Mouse (Mus musculus): ENCODE results near the gene Ppp2r5c. TPM values are rescaled to one million over a fixed set of nuclear protein-coding genes. Genes with fewer than 3 reads are reported as not detected.

The Ppp2r5c gene
- total RNA-seq, 4 experiments from 2014 or later, result 227 to 249 (median 241) TPM

- no peak for DNase-seq (ENCODE audit: low spot score in 2 of 2)
Measured at GRCm38 (mm10) chr12:110438367-110438973, 8.4 kb upstream of the Ppp2r5c start.

DNA sequence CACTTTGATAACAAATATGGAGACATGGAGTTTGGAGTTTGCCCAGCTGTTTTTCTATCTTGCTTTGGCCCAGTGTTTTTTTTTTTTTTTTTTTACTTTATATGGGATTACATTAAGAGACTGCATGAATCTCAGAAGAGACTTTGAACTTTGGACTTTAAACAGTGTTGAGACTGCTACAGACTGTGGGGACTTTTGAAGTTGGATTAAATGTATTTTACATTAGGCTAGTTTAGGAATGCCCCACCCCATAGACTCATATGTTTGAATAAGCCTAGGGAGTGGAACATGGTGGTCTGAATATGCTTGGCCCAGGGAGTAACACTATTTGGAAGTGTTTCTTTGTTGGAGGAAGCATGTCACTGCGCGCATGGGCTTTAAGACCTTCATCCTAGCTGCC lies 4.7 kb upstream of the Ppp2r5c start:
- no peak for DNase-seq (ENCODE audit: low spot score in 2 of 2)

GRCm38 (mm10) chr12:110444530-110444929 lies 2.4 kb upstream of the Ppp2r5c start:
- no peak for DNase-seq (ENCODE audit: low spot score in 2 of 2)

- no peak for DNase-seq (ENCODE audit: low spot score in 2 of 2)
Measured at GRCm38 (mm10) chr12:110445775-110446174, 1.1 kb upstream of the Ppp2r5c start.

DNA sequence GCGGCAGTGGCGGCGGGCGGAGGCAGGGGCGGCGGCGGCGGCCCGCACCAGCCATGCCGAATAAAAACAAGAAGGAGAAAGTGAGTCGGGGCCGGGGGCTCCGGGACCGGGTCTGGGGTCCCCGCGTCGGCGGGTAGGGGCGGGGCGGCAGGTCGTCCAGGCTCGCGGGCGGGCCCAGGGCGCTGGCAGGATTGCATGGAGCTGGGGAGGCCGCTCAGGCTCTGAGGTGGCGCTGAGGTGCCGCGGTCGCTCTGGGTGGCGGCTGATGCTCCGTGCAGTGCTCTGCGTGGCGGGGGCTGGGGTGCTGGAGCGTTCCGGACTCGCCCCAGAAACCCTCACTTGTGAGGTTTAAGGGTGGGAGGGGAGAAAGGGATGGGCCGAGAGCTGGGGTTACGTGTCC lies 386 bp downstream of the Ppp2r5c start:
- peak in 1 of 2 experiments; percentile 43 for DNase-seq (ENCODE audit: low spot score in 2 of 2)

GRCm38 (mm10) chr12:110448767-110449166 lies 1.8 kb downstream of the Ppp2r5c start:
- DNase-seq (ENCODE audit: low spot score in 2 of 2), result no peak

DNA sequence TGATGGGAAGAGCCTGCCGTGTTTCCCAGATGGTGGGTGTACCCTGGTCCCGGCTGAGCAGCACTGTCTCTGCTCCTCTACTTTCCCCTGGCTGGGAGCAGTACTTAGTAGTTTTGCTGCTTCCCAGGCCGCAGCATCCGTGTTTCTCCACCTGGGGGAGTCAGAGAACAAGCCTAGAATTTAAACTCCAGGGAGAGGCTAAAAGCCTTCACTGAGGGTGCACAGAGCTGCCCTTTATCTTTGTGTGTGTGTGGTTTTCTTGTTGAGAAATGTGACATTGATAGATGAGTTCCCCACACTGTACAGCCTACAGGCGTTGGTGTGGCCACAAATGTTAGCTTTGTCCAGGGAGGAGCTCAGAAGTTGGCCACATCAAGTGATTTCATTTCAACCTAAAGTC lies 7.3 kb downstream of the Ppp2r5c start:
- peak in 1 of 2 experiments; percentile 64 for DNase-seq (ENCODE audit: low spot score in 2 of 2)

DNA sequence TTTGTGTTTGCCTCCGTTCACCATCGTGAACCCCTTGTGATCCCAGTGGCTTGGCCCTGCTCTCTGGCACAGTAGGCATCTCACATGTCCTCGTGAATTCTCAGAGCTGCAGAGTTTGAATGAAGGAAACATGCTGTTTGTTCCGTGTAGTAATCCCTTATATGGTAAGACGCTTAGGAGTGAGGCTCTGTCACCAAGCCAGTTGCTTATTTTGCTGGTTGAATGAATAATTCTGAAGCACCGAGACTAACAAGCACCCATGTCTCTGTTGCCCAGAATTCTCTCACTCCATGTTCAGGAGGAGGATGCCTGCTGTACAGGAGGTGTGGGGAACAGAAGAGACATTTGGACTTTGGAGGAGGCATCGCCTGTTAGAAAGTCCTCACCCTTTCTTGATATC lies 9.1 kb downstream of the Ppp2r5c start:
- no peak for DNase-seq (ENCODE audit: low spot score in 2 of 2)

- no peak for DNase-seq (ENCODE audit: low spot score in 2 of 2)
Measured at GRCm38 (mm10) chr12:110458667-110459066, 11.7 kb downstream of the Ppp2r5c start.

- DNase-seq (ENCODE audit: low spot score in 2 of 2), result no peak
Measured at GRCm38 (mm10) chr12:110460418-110461300, 13.7 kb downstream of the Ppp2r5c start.

DNA sequence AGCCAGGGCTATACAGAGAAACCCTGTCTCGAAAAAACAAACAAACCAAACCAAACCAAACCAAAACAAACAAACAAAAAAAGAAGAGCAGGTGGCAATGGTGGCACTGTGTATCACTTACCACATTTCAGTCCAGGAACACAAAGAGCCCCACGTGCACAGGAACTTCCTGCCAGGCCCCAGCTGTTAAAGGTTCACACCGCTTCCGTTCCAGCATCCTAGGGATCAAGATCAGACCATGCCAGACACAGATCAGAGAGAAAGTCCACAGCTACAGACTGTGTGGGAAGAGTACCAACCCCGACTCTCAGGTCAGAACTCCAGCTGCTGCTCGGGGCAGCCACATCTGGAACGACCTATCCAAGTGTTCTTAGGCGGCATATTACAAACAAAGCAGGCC lies 16.8 kb downstream of the Ppp2r5c start:
- DNase-seq (ENCODE audit: low spot score in 2 of 2), result no peak

DNA sequence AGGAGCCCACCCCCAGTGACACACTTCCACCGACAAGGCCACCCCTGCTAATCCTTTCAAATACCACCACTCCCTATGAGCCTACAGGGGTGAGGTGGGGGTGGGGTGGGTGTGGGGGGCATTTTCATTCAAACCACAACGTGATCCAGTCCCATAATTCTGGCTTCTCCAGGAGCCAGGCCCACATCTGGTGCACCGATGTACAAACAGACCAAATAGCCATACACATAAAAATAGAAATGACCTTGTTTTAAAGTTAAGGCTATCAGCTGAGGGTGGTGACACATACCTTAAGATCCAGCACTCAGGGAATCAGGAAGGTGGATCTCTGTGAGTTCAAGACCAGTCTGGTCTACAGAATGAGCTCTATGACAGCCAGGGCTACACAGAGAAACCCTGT lies 24.5 kb downstream of the Ppp2r5c start:
- no peak for DNase-seq (ENCODE audit: low spot score in 2 of 2)

- no peak for DNase-seq (ENCODE audit: low spot score in 2 of 2)
Measured at GRCm38 (mm10) chr12:110472247-110472646, 25.3 kb downstream of the Ppp2r5c start.

DNA sequence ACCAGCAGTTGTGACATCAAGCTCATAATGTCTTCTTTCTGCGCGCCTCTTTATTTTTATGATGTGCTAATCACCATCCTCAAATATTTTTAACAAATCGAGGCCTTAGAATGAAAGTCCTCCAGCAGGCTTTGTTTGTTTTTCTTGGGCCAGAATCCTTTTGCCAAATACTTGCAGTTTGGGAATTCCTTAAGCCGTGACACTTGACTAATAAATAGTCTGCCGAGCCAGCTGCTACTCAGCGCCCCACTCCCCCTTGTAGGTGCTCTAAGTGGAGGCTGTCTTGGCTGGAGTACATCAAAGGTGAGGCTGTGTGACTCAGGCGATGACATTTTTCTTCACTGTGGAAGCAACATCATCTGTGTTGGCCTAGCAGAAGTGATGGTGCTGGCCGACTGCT lies 27.6 kb downstream of the Ppp2r5c start:
- no peak for DNase-seq (ENCODE audit: low spot score in 2 of 2)

DNA sequence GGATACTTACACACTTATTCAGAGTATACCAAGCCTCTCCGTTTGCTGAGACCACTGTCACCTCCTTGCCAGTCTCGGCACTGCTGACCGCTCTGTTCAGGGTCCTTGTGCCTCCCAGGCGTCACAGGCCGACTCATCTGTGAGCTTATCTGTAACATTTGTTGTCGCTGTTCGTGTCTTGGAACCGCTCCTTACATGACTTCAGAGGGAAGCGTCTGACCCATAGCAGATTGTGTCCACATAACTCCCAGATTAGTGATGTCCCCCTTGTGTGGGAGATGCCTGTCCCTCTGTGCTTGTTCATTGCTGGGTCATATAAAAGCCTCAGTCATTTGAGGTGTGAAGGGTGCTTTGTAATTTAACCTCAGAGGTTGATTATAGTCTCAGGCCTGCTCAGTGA lies 29.6 kb downstream of the Ppp2r5c start:
- no peak for DNase-seq (ENCODE audit: low spot score in 2 of 2)

GRCm38 (mm10) chr12:110477906-110478305 lies 31.0 kb downstream of the Ppp2r5c start:
- no peak for DNase-seq (ENCODE audit: low spot score in 2 of 2)

DNA sequence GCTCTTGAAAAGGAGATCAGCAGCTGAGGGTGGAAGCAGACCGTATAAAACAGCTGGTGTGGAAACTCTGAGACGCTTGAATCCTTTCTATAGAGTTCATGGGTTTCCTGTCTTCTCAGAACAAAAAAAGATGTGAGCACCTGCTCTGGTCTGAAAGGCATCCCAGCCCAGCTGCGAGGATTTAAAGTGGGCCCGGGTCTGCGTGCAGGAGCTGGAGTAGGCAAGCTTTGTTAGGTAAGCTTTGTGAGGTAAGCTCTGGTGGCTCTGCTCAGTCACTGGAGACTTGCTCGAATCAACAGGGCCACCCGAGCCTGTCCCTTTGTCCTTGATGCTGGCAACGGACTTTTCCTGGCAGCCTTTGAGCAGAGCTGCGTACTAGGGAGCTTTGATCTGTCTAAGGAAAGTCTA lies 31.7 kb downstream of the Ppp2r5c start:
- DNase-seq (ENCODE audit: low spot score in 2 of 2), result no peak

GRCm38 (mm10) chr12:110479268-110479667 lies 32.3 kb downstream of the Ppp2r5c start:
- DNase-seq (ENCODE audit: low spot score in 2 of 2), result no peak

GRCm38 (mm10) chr12:110480701-110481100 lies 33.8 kb downstream of the Ppp2r5c start:
- DNase-seq (ENCODE audit: low spot score in 2 of 2), result no peak

GRCm38 (mm10) chr12:110483761-110484160 lies 36.8 kb downstream of the Ppp2r5c start:
- DNase-seq (ENCODE audit: low spot score in 2 of 2), result no peak

DNA sequence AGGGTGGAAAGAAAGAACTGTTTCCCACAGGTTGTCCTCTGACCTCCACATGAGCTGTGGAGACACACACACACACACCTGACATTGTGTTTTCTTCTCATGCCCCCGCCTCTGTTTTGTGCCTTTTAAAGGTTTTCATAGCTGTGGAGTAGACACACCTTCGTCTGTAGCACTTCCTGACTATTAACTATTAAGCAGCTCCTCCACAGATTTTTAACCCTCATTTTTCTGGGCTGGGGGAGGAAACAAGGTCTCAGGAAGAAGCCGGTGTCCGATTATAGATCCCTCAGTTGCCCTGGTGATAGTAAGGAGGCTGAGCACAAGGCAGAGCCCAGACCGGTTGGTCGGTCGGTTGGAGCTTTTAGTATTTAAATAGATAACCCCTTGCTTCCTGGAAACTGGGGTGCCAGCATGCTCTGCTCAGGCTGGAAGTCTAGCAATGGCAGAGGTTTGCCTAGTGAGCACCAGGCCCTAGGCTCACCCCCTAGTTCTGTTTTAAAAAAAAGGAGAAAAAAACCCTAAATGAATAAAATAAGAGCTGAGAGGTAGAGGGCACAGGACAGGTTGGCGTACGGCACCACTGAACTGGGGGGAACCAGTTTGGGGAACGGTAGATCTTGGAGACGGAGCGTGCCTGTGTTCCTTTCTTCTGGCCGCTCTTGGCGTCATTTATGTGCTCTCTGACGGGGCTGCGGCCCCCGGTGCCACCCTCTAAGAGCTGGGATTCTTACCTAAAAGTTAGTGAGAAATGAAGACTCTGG lies 38.1 kb downstream of the Ppp2r5c start:
- no peak for DNase-seq (ENCODE audit: low spot score in 2 of 2)

Measured in layer of hippocampus, adult 8-10 months (tissue).